Mouse (Mus musculus) thymus, postnatal 36 days (tissue): ENCODE results near the gene Cplx2.

ENCODE experiments used
- DNase-seq, 2 experiments: peaks; one replicate each; pipeline ENCODE4 v3.0.0; 2022; ENCODE audit warnings: mixed read lengths in 2 of 2

The Cplx2 gene

GRCm38 (mm10) chr13:54371049-54371386 lies at the start of gene Cplx2:
Cplx2 (plus strand) TSS chr13:54371349.
- no peak for DNase-seq

- DNase-seq, result peak; percentile 23 to 41
These were observed 48.5 kb upstream of the Cplx2 start for GRCm38 (mm10) chr13:54322396-54323306.

- no peak for DNase-seq
These were observed 47.6 kb upstream of the Cplx2 start for GRCm38 (mm10) chr13:54323307-54324165.

- DNase-seq, result no peak
These were observed 47.0 kb upstream of the Cplx2 start for GRCm38 (mm10) chr13:54324178-54324577.

- DNase-seq, result no peak
These were observed 45.3 kb upstream of the Cplx2 start for GRCm38 (mm10) chr13:54325814-54326213.

GRCm38 (mm10) chr13:54326686-54327447 lies 44.3 kb upstream of the Cplx2 start:
- DNase-seq, result no peak

GRCm38 (mm10) chr13:54328029-54328428 lies 43.1 kb upstream of the Cplx2 start:
- DNase-seq, result no peak

GRCm38 (mm10) chr13:54328954-54329490 lies 42.1 kb upstream of the Cplx2 start:
- no peak for DNase-seq

GRCm38 (mm10) chr13:54331825-54332675 lies 39.1 kb upstream of the Cplx2 start:
- no peak for DNase-seq

GRCm38 (mm10) chr13:54332921-54333477 lies 38.1 kb upstream of the Cplx2 start:
- DNase-seq, result no peak

- no peak for DNase-seq
These were observed 34.1 kb upstream of the Cplx2 start for GRCm38 (mm10) chr13:54337058-54337457.

GRCm38 (mm10) chr13:54337541-54337940 lies 33.6 kb upstream of the Cplx2 start:
- no peak for DNase-seq

- no peak for DNase-seq
These were observed 32.3 kb upstream of the Cplx2 start for GRCm38 (mm10) chr13:54338815-54339214.

- no peak for DNase-seq
These were observed 25.1 kb upstream of the Cplx2 start for GRCm38 (mm10) chr13:54345885-54346647.

GRCm38 (mm10) chr13:54348011-54348410 lies 23.1 kb upstream of the Cplx2 start:
- no peak for DNase-seq

GRCm38 (mm10) chr13:54349126-54349759 lies 21.9 kb upstream of the Cplx2 start:
- no peak for DNase-seq

- no peak for DNase-seq
These were observed 13.7 kb upstream of the Cplx2 start for GRCm38 (mm10) chr13:54357420-54357819.

- no peak for DNase-seq
These were observed 12.0 kb upstream of the Cplx2 start for GRCm38 (mm10) chr13:54359181-54359580.

GRCm38 (mm10) chr13:54364686-54365085 lies 6.5 kb upstream of the Cplx2 start:
- DNase-seq, result no peak

- no peak for DNase-seq
These were observed 3.4 kb upstream of the Cplx2 start for GRCm38 (mm10) chr13:54367758-54368157.
